Mouse (Mus musculus) fibroblast of lung, adult 2 months (primary cell): ENCODE measurements around the gene Abtb2.

Source experiments
- DNase-seq: peaks from one replicate; pipeline ENCODE4 v3.0.0-alpha.2; 2011; ENCODE audit warnings: low read depth

Abtb2 gene

GRCm38 (mm10) chr2:103584093-103584492 lies 18.0 kb downstream of the Abtb2 start:
- DNase-seq: no peak

GRCm38 (mm10) chr2:103586423-103586822 lies 20.3 kb downstream of the Abtb2 start:
- DNase-seq: no peak

- DNase-seq: peak; percentile 79
Measured at GRCm38 (mm10) chr2:103588776-103589175, 22.7 kb downstream of the Abtb2 start.

GRCm38 (mm10) chr2:103589400-103589799 lies 23.3 kb downstream of the Abtb2 start:
- no peak for DNase-seq

GRCm38 (mm10) chr2:103590645-103591044 lies 24.5 kb downstream of the Abtb2 start:
- no peak for DNase-seq

- peak; percentile 71 for DNase-seq
Measured at GRCm38 (mm10) chr2:103591742-103592590, 25.9 kb downstream of the Abtb2 start.

- no peak for DNase-seq
Measured at GRCm38 (mm10) chr2:103592591-103592929, 26.4 kb downstream of the Abtb2 start.

GRCm38 (mm10) chr2:103594592-103595011 lies 28.5 kb downstream of the Abtb2 start:
- no peak for DNase-seq

GRCm38 (mm10) chr2:103595028-103595651 lies 29.0 kb downstream of the Abtb2 start:
- no peak for DNase-seq

GRCm38 (mm10) chr2:103599296-103599695 lies 33.2 kb downstream of the Abtb2 start:
- DNase-seq: no peak

- no peak for DNase-seq
Measured at GRCm38 (mm10) chr2:103600165-103600891, 34.2 kb downstream of the Abtb2 start.

GRCm38 (mm10) chr2:103601126-103601525 lies 35.0 kb downstream of the Abtb2 start:
- DNase-seq: no peak

- no peak for DNase-seq
Measured at GRCm38 (mm10) chr2:103601531-103601930, 35.4 kb downstream of the Abtb2 start.

GRCm38 (mm10) chr2:103603209-103603608 lies 37.1 kb downstream of the Abtb2 start:
- no peak for DNase-seq

GRCm38 (mm10) chr2:103603869-103604268 lies 37.8 kb downstream of the Abtb2 start:
- no peak for DNase-seq

GRCm38 (mm10) chr2:103605805-103606498 lies 39.8 kb downstream of the Abtb2 start:
- no peak for DNase-seq

- DNase-seq: no peak
Measured at GRCm38 (mm10) chr2:103607926-103608325, 41.8 kb downstream of the Abtb2 start.

- no peak for DNase-seq
Measured at GRCm38 (mm10) chr2:103608947-103609346, 42.8 kb downstream of the Abtb2 start.

GRCm38 (mm10) chr2:103609499-103609898 lies 43.4 kb downstream of the Abtb2 start:
- DNase-seq: no peak

- no peak for DNase-seq
Measured at GRCm38 (mm10) chr2:103610831-103611535, 44.9 kb downstream of the Abtb2 start.

GRCm38 (mm10) chr2:103613865-103614264 lies 47.8 kb downstream of the Abtb2 start:
- DNase-seq: no peak

GRCm38 (mm10) chr2:103615028-103615427 lies 48.9 kb downstream of the Abtb2 start:
- DNase-seq: no peak
